In genomic region chr15:97009271-97009670, GRCm38 (mm10) we compare ENCODE assay signal across 27 mouse cellular contexts. TPM values are rescaled to one million over a fixed set of nuclear protein-coding genes. Genes with fewer than 3 reads are reported as not detected.
"Had no signal": no experiment of that assay in that cellular context is flagged by ENCODE, and none has a peak within 500 bp of the region (broad histone marks: within the 10 kb centered on the region; RNA-seq: fewer than 3 reads in every experiment).

No protein-coding gene starts in this region.

- H3K4me3 ChIP-seq: gastrocnemius, adult 2 months; heart, adult 2 months; heart, embryonic 12.5 days; heart, embryonic 15.5 days; hindbrain, embryonic 10.5 days; hindbrain, embryonic 12.5 days; intestine, embryonic 15.5 days; layer of hippocampus, adult 2 months; limb, embryonic 13.5 days; limb, embryonic 15.5 days had no signal

- H3K27me3 ChIP-seq: heart, embryonic 12.5 days; heart, embryonic 15.5 days; hindbrain, embryonic 12.5 days; intestine, embryonic 15.5 days; limb, embryonic 13.5 days; limb, embryonic 15.5 days had no signal

- H3K4me1 ChIP-seq: hindbrain, embryonic 10.5 days; hindbrain, embryonic 12.5 days; intestine, embryonic 15.5 days had no signal

- H3K9ac ChIP-seq: heart, embryonic 12.5 days; heart, embryonic 15.5 days; hindbrain, embryonic 12.5 days; hindbrain, embryonic 14.5 days; intestine, embryonic 15.5 days; limb, embryonic 13.5 days; limb, embryonic 15.5 days; liver, embryonic 14.5 days had no signal

- H3K9me3 ChIP-seq: heart, embryonic 12.5 days; heart, embryonic 15.5 days; hindbrain, embryonic 10.5 days; hindbrain, embryonic 12.5 days; intestine, embryonic 15.5 days; limb, embryonic 13.5 days; limb, embryonic 15.5 days had no signal

- DNase-seq: gastrocnemius, adult 2 months; gastrocnemius, postnatal 10 days; gastrocnemius, postnatal 25 days; heart, adult 2 months; heart, postnatal 4 days; kidney, adult 18-20 months; kidney, adult 8-10 months; kidney, postnatal 10 days; kidney, postnatal 25 days; kidney, postnatal 4 days; layer of hippocampus, postnatal 36 days; left cerebral cortex, postnatal 4 days had no signal

- H3K27ac ChIP-seq: heart, adult 2 months; heart, embryonic 15.5 days; hindbrain, embryonic 10.5 days; hindbrain, embryonic 12.5 days; hindbrain, embryonic 14.5 days; intestine, embryonic 15.5 days; layer of hippocampus, adult 2 months; limb, embryonic 13.5 days; limb, embryonic 15.5 days; liver, embryonic 14.5 days had no signal

- ATAC-seq: hindbrain, embryonic 16.5 days; inflammation-experienced regulatory T-cells, adult 6 months; intestine, embryonic 15.5 days; intestine, postnatal 0 days had no signal

- H3K4me2 ChIP-seq: heart, embryonic 12.5 days; heart, embryonic 15.5 days; hindbrain, embryonic 12.5 days; hindbrain, embryonic 14.5 days; intestine, embryonic 15.5 days; limb, embryonic 13.5 days; limb, embryonic 15.5 days; liver, embryonic 11.5 days had no signal

- H3K36me3 ChIP-seq: hindbrain, embryonic 12.5 days; intestine, embryonic 15.5 days had no signal

RNA-seq across cellular contexts. Expression of gene Slc38a4, which starts 46.5 kb away (rescaled TPM):
- total RNA-seq: granulocyte monocyte progenitor cell, adult 5-6 weeks had no signal
- polyA plus RNA-seq: inflammation-experienced regulatory T-cells, adult 6 months had no signal
